Mouse (Mus musculus) embryo, embryonic 11 days (tissue): Measurements from ENCODE around the gene Pigv.
A peak's percentile ranks its signal among the peaks of the same experiment; 100 is the strongest.

Source experiments
- DNase-seq: peaks from one replicate; pipeline ENCODE4 v3.0.0-alpha.2; 2015

Gene Pigv

DNA sequence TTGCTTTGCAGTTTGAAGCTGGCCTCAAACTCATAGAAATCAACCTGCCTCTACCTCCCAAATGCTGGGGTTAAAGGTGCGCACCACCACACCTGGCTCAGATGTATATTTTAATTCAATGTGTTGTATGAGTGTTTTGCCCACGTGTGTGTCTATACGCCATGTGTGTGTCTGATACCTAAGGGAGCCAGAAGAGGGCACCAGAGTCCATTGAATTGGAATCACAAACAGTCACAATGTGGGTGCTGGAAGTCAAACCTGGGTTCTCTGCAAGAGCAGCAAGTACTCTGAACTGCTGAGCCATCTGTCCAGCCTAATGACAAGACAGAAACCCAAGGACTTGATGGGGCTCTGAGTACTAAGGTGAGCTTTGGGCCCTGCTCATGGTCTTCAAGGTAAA lies 27.3 kb downstream of the Pigv start:
- DNase-seq = no peak

DNA sequence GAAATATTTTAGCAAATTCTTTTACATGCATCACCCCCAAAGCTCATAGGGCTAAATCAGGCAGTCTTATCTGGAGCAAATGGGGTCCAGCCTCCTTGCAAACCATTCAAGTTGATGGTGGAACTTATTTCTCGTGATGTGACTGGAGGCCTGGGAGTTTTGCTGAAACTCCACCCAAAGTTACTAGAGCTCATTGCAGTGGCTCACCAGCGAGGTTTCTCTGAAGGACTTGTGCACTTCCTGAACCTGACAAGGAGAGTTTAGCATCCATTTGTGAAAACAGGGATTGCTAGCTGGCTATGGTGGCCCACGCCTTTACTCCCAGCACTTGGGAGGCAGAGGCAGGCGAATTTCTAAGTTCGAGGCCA lies 38.4 kb downstream of the Pigv start:
- no peak for DNase-seq

DNA sequence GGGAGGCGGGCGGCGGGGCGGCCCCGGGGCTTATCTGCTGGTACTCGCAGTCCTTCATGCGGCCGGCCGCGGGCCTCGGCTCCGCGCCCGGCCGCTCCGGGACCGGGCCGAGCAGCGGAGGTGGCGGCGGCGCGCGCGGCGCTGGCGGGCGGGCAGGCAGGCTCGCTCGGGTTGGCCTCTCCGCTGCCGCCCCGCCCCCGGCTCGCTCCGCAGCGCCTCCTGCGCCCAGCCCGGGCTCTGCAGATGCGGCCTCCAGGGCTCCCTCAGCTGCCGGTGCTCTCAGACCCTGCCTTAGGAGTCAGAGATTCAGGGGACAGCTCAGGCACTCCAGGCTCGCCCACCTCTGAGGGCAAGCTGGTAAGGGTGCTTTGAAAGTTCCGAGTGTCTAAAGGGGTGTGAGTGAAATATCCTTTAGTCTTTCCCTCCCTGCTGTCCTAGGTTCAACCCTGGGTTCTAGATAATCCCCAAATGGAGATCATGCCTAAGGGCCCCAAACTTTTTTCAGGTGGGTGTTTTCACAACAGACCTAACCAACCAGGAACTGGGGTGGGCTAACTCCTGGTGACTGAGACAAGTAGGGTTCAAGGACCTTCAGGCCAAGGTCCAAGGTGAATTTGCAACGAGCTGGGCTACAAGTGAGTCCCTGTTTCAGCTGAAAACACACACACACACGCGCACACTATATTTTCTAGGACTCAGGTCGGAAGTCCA lies 39.0 kb downstream of the Pigv start:
- DNase-seq = peak; percentile 90

DNA sequence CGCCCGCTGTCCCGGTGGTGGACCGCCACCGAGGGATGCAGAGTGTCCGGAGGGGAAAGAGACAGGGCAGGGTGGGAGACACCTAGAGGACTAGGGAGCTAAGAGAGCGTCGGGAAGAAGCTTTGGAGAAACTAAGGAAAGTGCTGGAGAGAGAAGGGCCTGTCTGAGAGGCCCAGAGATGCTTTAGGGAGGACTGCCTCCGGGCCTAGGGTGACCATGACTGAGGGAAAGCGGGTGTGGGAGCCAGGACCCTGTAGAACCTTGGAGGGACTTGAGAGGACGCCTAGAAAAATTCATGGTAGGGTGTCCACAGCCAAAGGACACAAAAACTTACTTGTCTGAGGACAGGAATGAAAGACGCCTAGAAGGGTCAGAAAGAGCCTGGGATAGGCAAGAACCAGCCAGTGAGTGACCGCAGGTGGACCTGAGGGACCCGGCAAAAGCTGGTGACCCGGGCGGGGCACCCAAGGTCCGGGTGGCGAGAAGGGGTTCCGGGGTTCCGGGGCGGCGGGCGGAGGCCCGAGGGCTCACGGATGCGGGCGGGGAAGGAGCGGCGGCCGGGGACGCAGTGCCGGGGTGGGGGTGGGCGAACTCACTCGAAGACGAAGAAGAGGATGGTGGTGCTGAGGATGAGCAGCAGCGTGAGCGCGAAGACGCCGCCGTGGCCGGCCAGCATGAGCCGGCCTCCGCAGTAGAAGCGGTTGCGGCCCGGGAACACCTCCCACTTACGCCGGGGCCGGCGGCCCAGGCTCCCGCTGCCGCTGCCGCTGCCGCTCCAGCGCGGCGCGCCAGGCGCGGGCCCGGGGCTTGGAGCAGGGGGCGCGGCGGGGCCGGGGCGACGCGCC lies 39.7 kb downstream of the Pigv start:
- DNase-seq = no peak

DNA sequence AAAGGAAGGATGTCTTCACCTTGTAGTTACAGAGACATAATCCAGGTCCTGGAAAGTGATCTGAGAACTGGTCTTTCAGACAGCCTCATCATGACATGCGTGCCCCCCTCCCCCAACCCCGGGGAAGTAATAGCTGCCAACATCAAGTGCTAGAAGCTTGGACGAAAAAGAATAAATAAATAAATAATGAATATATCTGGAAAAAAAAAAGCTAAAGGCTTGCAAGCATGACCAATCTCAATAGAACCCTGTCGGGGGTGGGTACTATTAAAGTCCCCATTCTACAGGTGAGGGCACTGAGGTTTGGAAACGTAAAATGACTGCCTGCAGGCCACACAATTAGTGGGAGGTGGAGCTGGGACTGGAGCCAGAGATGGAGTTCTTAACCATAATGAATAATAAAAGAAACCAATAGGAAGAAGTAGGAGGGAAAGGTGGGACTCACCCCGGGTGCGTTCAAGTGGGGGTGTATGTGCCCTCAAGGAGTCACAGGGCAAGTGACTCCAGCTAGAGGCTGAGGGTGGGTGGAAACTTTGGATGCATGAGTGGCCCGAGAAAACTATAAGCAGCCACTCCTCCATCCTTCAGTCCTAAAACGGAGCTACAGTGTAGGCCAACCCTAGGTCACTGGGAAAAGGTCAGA lies 40.6 kb downstream of the Pigv start:
- no peak for DNase-seq

DNA sequence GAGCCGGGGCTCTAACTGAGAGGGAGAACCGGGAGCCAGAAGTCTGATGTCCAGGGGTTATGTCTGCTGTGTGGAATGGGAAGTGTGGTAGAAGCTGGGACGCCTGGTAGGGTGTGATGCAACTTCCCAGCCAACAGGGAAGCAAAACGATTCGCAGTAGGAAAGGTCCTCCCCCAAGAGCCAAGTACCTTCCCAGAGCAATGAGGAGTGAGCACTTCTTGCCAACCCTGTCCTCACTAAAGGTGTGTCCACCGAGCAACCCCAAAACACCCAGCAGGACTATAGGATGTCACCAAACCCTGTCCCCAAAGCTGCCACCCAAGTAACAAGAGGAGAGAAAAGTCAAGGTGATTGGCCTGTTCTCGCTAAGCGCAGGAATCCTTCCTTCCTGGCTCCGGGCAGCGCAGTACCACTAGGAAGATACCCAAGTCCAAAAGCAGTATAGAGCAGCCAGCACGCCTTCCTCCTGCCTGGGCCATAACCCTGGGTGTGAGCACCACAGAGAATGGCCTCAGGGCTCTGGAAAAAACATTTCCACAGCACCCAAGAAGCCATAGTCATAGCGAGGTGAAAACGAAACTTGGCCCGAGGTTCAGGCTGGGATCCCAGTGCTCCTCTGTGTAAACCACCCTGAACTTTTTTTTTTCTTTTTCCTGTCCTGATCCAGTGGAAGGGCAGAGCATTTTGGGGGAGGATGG lies 41.2 kb downstream of the Pigv start:
- no peak for DNase-seq

DNA sequence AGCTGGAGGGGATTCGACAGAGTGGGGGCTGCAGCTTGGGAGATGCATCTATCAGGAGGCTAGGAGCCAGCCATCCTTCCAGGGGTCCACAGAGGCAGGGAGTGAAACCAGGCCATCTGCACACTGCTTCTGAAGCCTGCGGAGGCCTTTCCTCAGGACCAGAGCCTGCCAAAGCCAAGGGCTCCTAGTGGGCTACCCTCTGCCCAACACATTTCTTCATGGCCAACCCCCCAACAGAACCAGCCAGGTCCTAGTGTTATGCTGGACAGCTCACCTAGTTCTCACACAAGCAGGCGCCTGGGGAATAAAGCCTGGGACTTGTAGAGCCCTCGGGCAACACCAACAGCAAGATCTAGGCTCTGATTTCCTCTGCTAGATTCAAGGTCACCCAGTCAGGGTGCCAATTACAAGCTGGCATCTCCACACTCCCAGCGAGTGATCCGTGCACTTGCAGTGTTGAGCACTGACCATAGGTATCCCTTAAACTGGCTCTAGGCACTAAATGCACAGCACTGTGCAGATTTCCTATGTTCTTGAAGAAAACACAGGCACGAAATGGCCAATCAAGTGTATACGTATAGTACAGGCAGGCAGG lies 42.0 kb downstream of the Pigv start:
- DNase-seq = no peak

DNA sequence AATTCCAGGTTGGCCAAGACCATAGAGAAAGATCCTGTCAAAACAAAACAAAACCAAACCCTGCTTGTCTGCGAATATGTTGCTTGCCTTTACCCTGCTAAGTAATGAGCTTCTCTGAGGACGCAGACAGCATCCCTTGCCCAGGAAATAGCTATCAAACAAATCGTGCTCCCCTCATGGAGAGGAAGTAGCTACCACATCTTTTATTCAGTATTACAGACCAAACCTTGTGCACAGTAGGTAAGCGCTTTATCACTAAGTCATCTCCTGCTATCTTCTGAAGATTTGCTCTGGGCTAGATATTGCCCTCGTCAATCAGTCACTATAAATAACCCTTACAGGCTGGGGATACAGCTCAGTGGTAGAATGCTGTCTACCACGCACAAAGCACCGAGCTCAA lies 43.3 kb downstream of the Pigv start:
- DNase-seq = no peak

DNA sequence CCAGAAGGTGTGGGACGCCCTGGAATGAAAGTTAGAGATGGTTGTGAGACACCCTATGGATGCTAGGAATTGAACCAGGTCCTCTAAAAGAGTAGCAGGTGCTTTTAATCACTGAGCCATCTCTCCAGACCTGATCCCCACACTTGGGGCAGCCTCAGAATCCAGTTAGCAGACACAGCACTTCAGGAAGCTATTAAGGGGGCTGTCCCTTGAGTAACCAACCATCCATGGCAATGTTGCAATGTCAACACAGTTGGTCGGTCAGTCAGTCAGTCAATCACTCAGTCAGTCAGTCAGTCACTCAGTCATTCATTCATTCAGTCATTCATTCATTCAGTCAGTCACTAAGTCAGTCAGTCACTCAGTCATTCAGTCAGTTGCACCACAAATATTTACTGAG lies 43.9 kb downstream of the Pigv start:
- no peak for DNase-seq

DNA sequence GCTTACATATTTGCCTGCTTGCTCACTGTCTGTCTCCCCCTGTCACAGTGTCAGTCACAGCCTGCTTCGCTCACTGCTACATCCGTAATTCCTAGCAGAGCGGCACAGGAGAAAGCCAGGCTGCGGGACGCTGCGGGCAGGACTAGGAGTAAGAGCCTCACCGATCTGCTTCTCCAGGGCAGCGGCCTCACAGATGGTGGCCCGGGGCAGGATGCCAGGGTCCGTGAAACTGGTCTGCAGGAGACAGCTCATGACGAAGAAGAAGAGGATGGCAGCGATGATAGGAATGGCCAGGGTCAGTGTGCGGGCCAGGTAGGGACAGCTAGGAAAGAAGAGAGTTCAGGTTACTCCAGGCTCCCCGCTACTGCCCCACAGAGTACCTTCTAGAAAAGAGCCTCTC lies 45.4 kb downstream of the Pigv start:
- DNase-seq = no peak

DNA sequence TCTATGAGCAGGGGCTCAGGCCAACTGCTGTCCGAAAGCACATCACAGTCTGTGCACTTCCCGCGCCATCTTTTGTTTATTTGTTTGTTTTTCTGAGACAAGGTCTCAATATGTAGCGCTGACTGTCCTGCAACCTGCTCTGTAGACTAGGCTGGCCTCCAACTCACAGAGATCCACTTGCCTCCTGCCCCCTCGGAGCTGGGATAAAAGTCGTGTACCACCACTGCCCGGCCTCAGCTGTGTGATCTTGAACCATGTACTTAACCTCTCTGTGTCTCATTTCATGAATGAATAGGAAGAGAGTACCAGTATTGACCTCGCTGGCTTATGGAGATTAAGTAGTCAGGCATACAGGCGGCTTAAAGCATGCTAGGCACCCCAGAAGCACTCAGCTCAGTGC lies 45.8 kb downstream of the Pigv start:
- no peak for DNase-seq

DNA sequence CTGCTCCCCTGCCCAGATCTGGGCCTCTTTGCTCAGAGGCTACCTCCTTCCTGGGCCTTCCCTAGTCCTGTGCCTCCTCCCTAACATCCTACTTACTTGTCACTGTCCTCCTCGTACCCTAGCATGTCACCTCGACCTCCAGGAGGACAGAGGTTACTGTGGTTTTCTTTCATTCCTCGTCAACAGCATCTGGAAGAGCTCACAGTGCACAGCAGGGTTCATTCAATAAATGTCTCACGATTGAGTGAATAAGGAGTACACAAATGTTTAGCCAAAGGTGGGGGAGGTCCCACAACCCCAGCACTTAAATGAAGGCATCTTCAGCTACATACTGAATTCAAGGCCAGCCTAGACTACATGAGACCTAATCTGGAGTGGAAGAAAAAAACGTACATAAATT lies 46.2 kb downstream of the Pigv start:
- DNase-seq = no peak

DNA sequence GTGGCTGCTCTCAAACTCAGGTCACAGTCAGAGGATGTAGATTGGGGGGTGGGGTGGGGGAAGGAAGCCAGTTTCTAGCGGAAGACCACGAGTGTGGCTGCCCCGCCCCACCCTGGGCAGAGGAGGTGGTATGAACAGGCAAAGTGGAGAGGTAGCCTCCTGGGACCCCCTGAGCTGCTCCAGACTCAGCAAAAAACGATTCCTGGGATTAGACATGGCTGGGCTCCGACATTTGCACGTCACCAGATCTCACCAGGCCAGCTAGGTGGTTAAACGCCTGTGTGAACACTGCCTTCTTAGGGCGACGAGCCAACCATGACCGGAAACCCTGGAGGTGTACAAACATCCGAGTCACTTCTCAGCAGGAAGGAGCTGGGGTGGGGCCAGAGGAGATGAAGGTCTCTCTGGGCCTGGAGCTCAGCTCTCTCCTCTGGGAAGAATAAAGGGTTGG lies 46.8 kb downstream of the Pigv start:
- no peak for DNase-seq

DNA sequence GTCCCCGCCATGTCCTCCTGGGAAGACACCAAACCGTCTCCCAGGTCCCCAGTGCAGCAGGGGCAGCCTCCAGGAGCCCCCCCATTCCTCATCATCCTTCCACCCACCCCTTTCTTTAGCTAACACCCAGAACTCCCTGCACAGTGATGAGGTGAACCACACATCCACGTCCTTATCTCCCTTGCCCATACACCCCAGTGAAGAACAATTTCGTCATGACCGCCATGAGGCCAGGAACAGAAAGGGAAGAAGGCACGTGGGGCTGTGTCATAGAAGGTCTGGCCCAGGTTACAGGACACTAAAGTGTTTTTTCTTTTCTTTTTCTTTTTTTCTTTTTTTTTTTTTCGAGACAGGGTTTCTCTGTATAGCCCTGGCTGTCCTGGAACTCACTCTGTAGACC lies 47.6 kb downstream of the Pigv start:
- no peak for DNase-seq

DNA sequence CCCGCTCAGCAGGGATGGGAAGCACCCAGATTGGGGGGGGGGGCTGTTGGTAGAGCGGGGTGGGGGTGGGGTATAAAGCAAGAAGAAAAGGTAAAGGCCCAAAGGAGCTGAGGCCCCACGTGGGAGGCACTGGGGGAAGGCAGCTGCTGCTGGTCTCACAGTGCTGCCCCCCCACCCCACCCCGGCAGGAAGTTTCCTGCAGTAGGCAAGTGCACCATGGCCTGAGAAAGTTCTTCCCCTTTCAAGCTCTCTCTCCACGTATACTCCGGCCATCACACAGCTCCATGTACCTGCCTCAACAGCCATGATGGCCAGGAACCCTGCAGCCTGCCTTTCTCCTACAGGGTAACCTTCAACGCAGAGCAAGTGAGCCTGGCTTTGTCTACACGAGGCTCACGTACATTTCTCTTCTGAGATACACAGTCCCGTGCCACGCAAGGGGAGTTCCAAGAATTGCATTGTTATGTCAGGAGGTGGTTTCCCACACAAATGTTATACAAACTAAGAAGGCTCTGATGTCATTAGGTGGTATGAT lies 50.2 kb downstream of the Pigv start:
- no peak for DNase-seq

DNA sequence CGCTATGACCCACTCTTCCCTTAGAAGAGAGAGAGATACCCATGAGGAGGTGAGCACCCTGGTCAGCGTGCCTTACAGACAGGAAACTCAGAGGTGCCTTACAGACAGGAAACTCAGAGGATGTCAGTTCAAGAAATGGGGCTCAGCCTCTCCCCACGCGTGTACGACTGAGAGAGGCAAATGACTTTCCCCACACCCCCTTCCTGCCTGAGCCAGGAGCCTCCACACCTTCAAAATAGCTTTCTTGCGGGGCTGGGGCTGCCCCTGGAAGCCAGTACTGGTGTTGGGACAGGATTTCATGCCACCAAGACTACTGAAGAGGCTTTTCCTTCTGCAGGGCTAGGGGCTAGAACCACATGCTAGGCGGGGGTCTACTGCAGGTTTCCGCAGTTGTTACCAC lies 51.8 kb downstream of the Pigv start:
- DNase-seq = no peak

DNA sequence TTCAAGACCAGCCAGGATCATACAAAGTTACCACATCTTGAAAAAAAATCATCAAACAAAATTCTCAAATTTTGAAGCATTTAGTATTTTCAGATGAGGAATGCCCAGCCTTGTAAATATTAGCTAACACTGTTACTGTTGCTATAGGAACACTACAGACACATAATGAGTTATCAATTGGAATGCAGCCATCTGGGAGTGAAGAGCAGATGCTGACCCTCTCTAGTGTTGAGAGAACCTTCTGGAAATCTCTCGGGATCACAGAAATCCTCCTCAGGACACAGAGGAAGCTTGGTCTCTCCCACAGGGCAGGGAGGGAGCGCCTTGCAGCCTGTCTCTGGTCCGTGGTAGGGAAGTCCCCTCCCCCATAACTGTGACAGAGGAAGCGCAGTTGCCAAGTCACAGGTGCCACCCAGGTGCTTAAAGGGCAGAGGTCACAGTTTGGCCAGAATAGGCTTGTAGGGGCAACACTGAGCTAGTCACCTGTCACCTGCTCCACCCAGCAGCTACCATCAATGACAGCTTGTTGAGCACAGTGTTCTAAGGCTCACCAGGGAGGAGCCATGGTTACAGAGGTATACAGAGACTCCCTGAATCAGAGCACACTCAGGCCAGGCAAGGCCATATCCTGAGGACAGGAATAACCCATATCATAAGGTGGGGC lies 52.8 kb downstream of the Pigv start:
- DNase-seq = no peak

DNA sequence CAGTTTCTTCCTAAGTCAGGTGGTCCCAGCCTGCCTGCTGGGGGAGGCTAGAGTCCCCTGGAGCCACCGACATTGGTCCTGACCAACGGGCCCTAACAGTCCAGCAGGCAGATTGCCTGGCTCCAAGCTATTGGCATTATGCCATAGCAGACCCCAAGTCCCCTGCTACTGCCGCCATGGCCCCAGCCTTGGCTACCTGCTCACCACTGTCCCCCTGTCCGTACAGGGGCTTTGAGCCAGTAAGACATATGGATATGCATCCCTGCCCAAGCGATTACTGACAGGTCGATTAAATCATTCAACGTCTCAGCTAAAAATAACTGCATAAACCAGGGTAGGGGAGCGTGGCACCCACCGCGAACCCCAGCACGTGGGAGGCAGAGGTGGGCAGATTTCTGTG lies 54.5 kb downstream of the Pigv start:
- no peak for DNase-seq

DNA sequence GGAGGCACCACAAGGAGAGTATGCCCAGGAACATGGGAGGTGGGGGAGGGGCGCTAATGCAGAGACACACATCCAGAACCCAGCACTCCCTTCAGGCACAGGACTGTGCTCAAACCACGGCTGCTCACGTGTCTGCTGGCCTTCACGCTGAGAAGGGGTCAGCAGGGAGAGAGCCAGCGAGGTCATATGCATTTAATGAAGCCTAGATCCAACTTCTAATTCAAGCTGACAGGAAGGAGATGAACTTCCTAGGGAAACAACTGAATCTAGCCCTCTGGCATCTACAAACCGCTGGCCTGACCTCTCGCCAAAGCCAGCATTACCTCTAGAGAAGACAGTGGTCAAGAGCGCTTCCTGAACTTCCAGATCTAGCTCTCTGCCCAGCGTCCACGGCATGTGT lies 57.0 kb downstream of the Pigv start:
- DNase-seq = no peak

DNA sequence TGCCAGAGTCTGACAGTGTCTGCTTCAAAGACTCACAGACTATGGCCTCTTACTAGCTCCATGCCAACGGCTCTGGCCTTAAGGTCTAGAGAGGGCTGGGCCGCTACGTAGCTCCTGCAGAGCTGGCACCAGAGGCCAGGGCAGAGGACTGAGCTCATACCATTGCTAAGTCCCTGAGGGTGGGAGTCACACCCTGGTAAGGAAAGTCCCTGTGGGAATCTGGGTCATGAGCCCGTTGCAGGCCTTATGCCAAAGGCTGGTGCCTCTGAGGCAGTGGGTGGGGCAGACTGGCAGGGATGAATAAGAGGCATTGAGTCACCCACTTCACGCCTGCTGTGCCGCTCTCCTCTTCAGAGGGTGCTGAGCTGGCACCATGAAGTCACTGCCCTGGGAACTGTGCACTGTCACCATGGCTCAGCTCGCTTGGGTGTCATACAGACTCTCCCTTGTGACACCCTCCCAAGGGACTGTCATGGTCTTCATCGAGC lies 58.1 kb downstream of the Pigv start:
- DNase-seq = no peak

DNA sequence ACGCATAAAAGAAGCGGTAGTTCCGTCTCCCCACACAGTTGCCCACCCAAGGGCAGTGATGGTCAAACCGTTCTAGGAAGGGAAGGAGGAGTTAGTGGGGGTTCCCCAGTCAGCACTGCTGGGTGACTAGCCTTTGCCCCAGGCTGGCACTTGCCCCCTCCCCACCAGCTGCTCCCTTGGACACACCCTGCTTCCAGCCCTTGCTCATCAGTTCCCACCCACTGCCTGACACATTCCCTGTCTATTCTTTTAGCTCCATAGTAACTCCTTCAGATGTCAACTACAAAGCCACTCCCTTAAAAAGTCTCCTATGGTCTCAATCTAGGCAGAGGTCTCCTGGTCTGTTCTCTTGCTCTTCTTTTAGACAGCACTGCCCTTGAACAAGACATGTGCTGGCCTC lies 58.6 kb downstream of the Pigv start:
- DNase-seq = no peak

DNA sequence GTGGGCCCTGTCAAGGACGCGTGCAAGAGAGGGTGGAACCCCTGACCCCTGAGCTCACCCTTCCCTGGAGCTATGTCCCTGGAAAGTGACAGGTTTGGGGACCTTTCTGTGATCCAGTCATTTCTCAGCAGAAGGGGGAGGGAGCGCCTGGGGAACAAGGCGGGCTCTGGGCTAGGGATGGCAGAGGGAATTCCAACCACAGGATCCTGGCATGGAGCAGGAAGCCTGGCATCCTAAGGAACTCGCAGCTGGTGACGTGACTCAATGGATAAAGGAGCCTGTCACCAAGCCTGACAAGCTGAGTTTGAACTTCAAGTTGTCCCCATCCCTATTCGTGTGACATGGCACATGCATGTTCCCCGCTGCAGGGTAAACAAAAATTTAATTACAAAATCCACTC lies 59.4 kb downstream of the Pigv start:
- no peak for DNase-seq
